Mouse (Mus musculus) liver, embryonic 14.5 days (tissue): ENCODE results near the gene Mlip.

Source experiments
- CTCF ChIP-seq: IDR thresholded peaks from 2 replicates; pipeline ENCODE4 v1.5.1; 2016; ENCODE audit warnings: antibody characterized with exemption, low read depth, control low read depth
- EP300 ChIP-seq: IDR thresholded peaks from 2 replicates; pipeline ENCODE4 v1.6.1; 2016; ENCODE audit warnings: antibody characterized with exemption, low read depth

DNA sequence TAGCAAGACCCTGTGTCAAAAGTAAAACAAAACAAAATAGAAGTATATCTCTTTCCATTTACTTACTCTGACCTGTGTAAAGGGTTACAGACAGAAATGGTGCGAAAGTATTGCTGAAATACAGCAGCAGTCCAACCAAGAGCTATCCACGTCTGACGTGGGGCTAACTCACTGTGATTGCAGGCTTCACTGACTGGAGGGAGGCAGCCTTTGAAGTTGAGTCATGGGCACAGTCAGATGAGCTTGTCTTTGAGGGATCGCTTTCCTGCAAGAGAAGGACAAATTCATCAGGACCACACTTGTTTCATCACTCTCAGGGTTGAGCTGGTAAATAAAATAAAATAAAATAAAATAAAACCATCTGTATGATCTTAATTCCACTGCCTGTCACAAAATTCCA, 31.2 kb upstream of the Mlip start:
- TF ChIP-seq CTCF (no peak), EP300 (no peak)
